Mouse (Mus musculus) lung, embryonic 15.5 days (tissue): Measurements from ENCODE around the gene Dmwd. TPM values are rescaled to one million over a fixed set of nuclear protein-coding genes. Genes with fewer than 3 reads are reported as not detected.

Source experiments
- ATAC-seq: fragments of 200-750 bp; cut with Nextera tagmentation; 2 replicates; pipeline ENCODE4 v1.8.0; 2017; ENCODE audit warnings: moderate number of reproducible peaks, borderline replicate concordance; ENCODE audit not compliant: low FRiP score, low TSS enrichment; ENCODE audit errors: extremely low read depth
- H3K27ac ChIP-seq: fragments of 300-500 bp; sonication (generic); 2 replicates; pipeline ENCODE4 v1.5.1; 2015; ENCODE audit warnings: moderate library complexity, mild to moderate bottlenecking, inconsistent platforms
- H3K27me3 ChIP-seq: fragments of 300-500 bp; sonication (generic); 2 replicates; pipeline ENCODE4 v1.6.1; 2015; ENCODE audit warnings: inconsistent platforms
- H3K36me3 ChIP-seq: fragments of 300-500 bp; sonication (generic); 2 replicates; pipeline ENCODE4 v1.6.1; 2015; ENCODE audit warnings: inconsistent platforms
- H3K4me1 ChIP-seq: fragments of 300-500 bp; sonication (generic); 2 replicates; pipeline ENCODE4 v1.6.1; 2015; ENCODE audit warnings: inconsistent platforms
- H3K4me2 ChIP-seq: fragments of 300-500 bp; sonication (generic); 2 replicates; pipeline ENCODE4 v1.6.1; 2015; ENCODE audit warnings: inconsistent platforms, mild to moderate bottlenecking, moderate library complexity
- H3K4me3 ChIP-seq: fragments of 300-500 bp; sonication (generic); 2 replicates; pipeline ENCODE4 v1.5.1; 2015; ENCODE audit warnings: mild to moderate bottlenecking, inconsistent platforms
- H3K9ac ChIP-seq: fragments of 300-500 bp; sonication (generic); 2 replicates; pipeline ENCODE4 v1.6.1; 2015; ENCODE audit warnings: inconsistent platforms
- H3K9me3 ChIP-seq: fragments of 300-500 bp; sonication (generic); 2 replicates; pipeline ENCODE4 v1.6.1; 2016; ENCODE audit warnings: inconsistent platforms
- WGBS: fragments of 180-500 bp; shearing (Covaris S2); methylation state at CpG from one replicate; pipeline ENCODE4 v1.1.7; 2015; 5-methylcytosine and 5-hydroxymethylcytosine counted together
- polyA plus RNA-seq: library from polyadenylated mRNA; unstranded; fragments of >200 nt; fragmentation: Nextera tagmentation; extraction: Ambion mirVana; gene quantifications from 2 replicates; pipeline ENCODE4 v1.2.1, GENCODE M21; 2015

Gene Dmwd
- 15.9 and 17.1 TPM in 2 replicates for polyA plus RNA-seq

DNA sequence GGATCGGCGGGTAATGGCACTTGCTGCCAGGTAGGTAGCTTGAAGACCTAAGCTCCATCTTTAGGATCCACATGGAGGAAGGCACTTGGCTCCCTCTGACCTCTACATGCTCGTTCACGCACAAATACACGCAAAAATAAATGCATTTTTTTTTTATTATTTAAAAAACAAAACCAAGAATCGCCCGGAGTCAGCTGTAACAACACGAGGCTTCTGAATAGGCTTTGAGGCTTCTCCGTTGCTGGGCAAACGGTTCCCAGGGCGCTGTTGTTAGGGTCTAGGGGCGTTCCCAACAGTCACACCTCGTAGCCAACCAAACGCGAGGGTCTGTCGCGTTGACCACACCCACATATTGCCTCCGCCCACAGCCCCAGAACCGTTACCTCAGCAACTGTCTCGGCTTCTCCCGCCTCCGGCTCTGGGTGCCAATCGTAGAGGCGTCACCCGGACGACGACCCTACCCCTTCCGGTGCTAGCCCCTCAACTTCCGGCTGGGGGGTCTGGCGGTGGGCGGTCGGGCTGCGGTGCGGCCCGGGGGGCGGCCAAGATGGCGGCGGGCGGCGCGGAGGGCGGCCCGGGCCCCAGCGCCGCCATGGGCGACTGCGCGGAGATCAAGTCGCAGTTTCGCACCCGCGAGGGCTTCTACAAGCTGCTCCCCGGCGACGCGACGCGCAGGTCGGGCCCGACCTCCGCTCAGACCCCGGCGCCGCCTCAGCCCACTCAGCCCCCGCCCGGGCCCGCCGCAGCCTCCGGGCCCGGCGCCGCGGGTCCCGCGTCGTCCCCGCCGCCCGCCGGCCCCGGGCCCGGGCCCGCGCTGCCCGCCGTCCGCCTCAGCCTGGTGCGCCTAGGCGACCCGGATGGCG, at the start of gene Dmwd:
Dmwd (plus strand) TSS at position 505 of the 863 bp plus-strand sequence.
- Histone ChIP-seq H3K27ac (peak within 1 kb of the TSS; percentile 88), H3K4me1 (peaks cover 23% of the 10 kb centered on the region), H3K9ac (peak within 1 kb of the TSS; percentile 98), H3K27me3 (no peaks in the 10 kb centered on the region), H3K4me2 (peak within 1 kb of the TSS; percentile 80), H3K9me3 (no peaks in the 10 kb centered on the region), H3K36me3 (peaks cover 32% of the 10 kb centered on the region), H3K4me3 (peak within 1 kb of the TSS; percentile 95)
- WGBS, result 1% methylated on average over 85 of the region's 91 CpGs
- ATAC-seq, result peak; percentile 99

DNA sequence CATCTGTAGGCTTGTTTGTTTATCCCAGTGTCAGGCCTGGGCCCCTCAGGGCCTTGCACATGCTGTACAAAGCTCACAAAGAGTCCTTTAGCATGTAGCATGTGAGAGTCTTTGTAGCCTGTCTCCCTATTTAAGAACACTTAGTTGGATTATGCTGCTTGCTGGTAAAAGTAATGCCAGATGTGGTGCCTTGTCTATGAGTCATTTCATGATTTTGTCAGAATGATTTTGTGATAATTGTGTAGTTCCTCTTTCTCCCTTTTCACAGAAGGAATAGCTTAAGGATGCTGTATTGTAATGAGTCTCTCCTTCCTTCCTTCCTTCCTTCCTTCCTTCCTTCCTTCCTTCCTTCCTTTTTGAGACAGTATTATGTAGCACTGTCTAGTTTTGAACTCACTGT, 48.0 kb upstream of the Dmwd start:
- peaks cover 42% of the 10 kb centered on the region for H3K36me3 ChIP-seq
- peaks cover 24% of the 10 kb centered on the region for H3K4me1 ChIP-seq
- H3K27ac ChIP-seq, result no peak overlapping the region
- peaks cover 9% of the 10 kb centered on the region for H3K27me3 ChIP-seq
- no peak overlapping the region for H3K4me3 ChIP-seq
- H3K9me3 ChIP-seq, result no peaks in the 10 kb centered on the region
- no peak overlapping the region for H3K9ac ChIP-seq
- no peak for ATAC-seq
- no peak overlapping the region for H3K4me2 ChIP-seq

DNA sequence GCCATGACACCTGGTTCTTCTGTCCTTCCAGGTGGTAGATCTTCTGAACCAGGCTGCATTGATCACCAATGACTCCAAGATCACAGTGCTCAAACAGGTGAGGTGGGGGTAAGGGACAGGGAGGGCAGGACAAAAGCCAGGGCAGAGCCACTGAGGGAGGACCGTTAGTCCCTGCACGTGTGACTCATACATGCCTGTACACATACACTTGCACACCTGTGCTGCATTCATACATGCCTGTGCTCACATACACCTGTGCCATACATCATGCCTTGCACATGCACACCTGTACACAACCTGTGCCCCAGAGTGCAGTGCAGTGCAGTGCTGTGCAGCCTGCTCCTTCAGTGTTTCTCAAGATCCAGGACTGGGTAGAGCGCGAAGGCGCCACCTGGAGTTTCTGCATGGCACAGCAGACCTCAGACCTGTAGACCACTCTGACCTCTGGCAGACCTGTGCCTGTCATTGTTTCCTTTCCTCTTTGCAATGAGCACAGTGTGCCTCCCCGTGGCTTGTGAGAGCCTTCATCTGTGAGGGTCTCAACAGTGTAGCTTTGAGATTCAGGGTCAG, 46.9 kb upstream of the Dmwd start:
- Histone ChIP-seq H3K4me3 (no peak overlapping the region), H3K4me2 (no peak overlapping the region), H3K36me3 (peaks cover 49% of the 10 kb centered on the region), H3K9ac (no peak overlapping the region), H3K4me1 (peaks cover 16% of the 10 kb centered on the region), H3K9me3 (no peaks in the 10 kb centered on the region), H3K27ac (no peak overlapping the region), H3K27me3 (no peaks in the 10 kb centered on the region)
- no peak for ATAC-seq
- 60% methylated on average over 6 of the region's 6 CpGs for WGBS

- Histone ChIP-seq H3K4me3 (no peak overlapping the region), H3K27me3 (no peaks in the 10 kb centered on the region), H3K27ac (no peak overlapping the region), H3K36me3 (peaks cover 74% of the 10 kb centered on the region), H3K9ac (no peak overlapping the region), H3K4me1 (no peaks in the 10 kb centered on the region), H3K4me2 (no peak overlapping the region), H3K9me3 (no peaks in the 10 kb centered on the region)
- 73% methylated on average over 4 of the region's 4 CpGs for WGBS
- no peak for ATAC-seq
These were observed 44.4 kb upstream of the Dmwd start for GRCm38 (mm10) chr7:19031641-19032040.

DNA sequence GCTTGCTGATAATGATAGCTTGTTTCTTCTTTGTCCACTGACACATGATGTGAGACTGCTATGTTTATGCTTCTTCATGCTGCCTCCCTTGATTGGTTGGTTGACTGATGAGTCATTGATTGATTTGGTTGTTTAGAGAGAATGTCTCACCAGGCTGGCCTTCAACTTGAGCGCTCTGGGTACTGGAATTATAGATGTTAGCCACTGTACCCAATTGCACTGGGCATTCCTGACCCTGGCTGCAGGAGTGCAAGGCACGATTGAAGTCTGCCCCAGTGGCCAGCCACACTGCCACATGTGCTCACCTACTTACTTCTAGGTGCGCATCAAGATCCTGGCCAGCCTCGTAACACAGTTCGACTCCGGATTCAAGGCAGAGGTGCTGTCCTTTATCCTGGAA, 31.4 kb upstream of the Dmwd start:
- no peak for ATAC-seq

DNA sequence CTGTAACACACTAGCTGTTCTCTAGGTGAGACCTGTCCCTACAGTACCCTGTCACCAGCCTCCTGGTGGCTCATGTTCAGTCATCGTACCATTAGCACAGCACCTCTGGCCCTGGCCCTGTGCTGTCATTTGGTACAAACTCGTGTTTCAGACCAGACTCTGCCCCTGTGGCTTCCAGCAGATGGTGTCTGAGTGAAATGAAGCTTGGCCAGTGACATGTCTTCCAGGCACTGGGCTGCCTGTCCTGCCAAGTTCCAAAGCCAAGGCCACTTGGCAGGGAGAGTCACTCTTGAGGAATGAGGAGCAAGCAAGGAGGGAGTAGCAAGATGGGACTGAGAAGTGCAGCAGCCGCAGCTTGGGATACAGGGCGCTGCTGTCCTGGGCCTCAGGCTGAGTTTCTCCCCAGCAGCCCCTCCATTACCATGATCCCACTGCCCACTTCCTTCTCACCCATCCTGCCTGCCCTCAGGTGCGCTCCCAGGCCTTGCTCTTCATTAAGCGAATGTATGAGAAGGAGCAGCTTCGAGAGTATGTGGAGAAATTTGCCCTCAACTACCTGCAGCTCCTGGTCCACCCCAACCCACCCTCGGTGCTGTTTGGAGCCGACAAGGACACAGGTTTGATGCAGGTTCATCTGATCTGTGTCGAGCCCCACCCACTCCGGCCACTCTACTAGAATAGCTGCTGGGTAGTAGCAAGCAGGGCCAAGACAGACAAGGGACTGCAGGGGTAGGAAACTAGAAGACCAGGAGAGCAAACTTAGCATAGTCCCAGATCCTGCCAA, 29.5 kb upstream of the Dmwd start:
- no peak overlapping the region for H3K9ac ChIP-seq
- 87% methylated on average over 11 of the region's 11 CpGs for WGBS

More for the DNA sequence above, 31.4 kb upstream of the Dmwd start:
- H3K4me2 ChIP-seq, result no peak overlapping the region
- H3K4me3 ChIP-seq, result no peak overlapping the region
- no peak overlapping the region for H3K27ac ChIP-seq
- H3K9me3 ChIP-seq, result no peaks in the 10 kb centered on the region
- no peak overlapping the region for H3K9ac ChIP-seq
- no peaks in the 10 kb centered on the region for H3K27me3 ChIP-seq
- WGBS, result 90% methylated on average over 6 of the region's 6 CpGs
- H3K4me1 ChIP-seq, result no peaks in the 10 kb centered on the region
- H3K36me3 ChIP-seq, result peaks cover 98% of the 10 kb centered on the region

GRCm38 (mm10) chr7:19048006-19048527, 28.0 kb upstream of the Dmwd start:
- H3K9me3 ChIP-seq, result no peaks in the 10 kb centered on the region
- no peak overlapping the region for H3K27ac ChIP-seq
- no peak overlapping the region for H3K4me2 ChIP-seq
- H3K36me3 ChIP-seq, result peaks cover 89% of the 10 kb centered on the region
- 84% methylated on average over 14 of the region's 14 CpGs for WGBS
- no peak for ATAC-seq
- no peaks in the 10 kb centered on the region for H3K27me3 ChIP-seq
- H3K9ac ChIP-seq, result no peak overlapping the region
- H3K4me3 ChIP-seq, result no peak overlapping the region
- no peaks in the 10 kb centered on the region for H3K4me1 ChIP-seq

More for the DNA sequence above, 29.5 kb upstream of the Dmwd start:
- Histone ChIP-seq H3K4me1 (no peaks in the 10 kb centered on the region), H3K9me3 (no peaks in the 10 kb centered on the region), H3K36me3 (peaks cover 98% of the 10 kb centered on the region), H3K27ac (no peak overlapping the region), H3K4me3 (no peak overlapping the region), H3K4me2 (no peak overlapping the region), H3K27me3 (no peaks in the 10 kb centered on the region)
- ATAC-seq, result no peak

- WGBS, result 86% methylated on average over 5 of the region's 5 CpGs
These were observed 26.8 kb upstream of the Dmwd start for GRCm38 (mm10) chr7:19049252-19049651.

DNA sequence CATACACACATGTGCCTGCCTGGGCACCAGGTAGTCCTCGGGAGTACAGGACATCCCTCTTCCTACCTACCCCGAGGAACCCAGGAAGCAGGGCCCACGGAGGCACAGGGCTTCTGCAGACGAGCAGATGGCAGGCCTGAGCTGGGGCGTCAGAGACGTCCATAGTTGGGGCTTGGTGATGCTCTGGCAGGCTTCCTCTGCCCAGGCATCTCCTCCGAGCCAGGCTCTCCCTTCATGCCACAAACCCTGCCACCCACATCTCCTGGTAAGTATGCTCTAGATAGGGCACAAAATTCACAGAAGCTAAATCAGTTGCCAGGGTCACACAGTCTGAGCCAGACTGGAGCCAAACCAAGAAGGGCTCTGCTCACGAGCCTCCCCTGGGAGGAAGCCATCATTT, 25.9 kb upstream of the Dmwd start:
- no peak overlapping the region for H3K4me3 ChIP-seq
- no peak overlapping the region for H3K4me2 ChIP-seq
- no peaks in the 10 kb centered on the region for H3K27me3 ChIP-seq
- H3K36me3 ChIP-seq, result peaks cover 69% of the 10 kb centered on the region
- H3K4me1 ChIP-seq, result no peaks in the 10 kb centered on the region
- ATAC-seq, result no peak
- WGBS, result 84% methylated on average over 8 of the region's 8 CpGs
- H3K9me3 ChIP-seq, result no peaks in the 10 kb centered on the region
- H3K27ac ChIP-seq, result no peak overlapping the region
- H3K9ac ChIP-seq, result no peak overlapping the region

More at GRCm38 (mm10) chr7:19049252-19049651, 26.8 kb upstream of the Dmwd start:
- peaks cover 78% of the 10 kb centered on the region for H3K36me3 ChIP-seq
- no peaks in the 10 kb centered on the region for H3K9me3 ChIP-seq
- no peak overlapping the region for H3K4me3 ChIP-seq
- H3K27ac ChIP-seq, result no peak overlapping the region
- ATAC-seq, result no peak
- H3K27me3 ChIP-seq, result no peaks in the 10 kb centered on the region
- no peaks in the 10 kb centered on the region for H3K4me1 ChIP-seq
- H3K9ac ChIP-seq, result no peak overlapping the region
- no peak overlapping the region for H3K4me2 ChIP-seq

DNA sequence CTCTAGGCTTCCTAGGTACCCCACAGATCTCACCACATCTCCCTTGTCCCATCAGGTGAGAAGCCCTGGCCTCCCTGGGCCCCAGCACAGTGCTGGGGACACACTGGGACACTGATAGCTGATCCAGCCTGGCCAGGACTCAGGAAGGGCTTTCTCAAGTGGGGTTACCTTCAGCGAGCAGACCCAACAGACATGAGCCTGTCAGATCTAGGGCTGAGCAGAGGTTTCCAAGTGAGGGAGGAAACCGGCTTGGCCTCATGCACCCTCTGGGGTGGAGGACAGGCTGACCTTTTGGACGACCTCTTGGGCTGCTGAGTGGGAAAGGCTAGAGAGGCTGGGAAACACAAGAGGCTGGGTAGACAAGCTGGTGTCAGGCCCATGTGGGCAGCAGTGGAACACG, 24.9 kb upstream of the Dmwd start:
- no peak for ATAC-seq
- 59% methylated on average over 4 of the region's 4 CpGs for WGBS
- no peak overlapping the region for H3K4me3 ChIP-seq
- H3K9me3 ChIP-seq, result no peaks in the 10 kb centered on the region
- H3K27ac ChIP-seq, result no peak overlapping the region
- H3K4me1 ChIP-seq, result no peaks in the 10 kb centered on the region
- H3K4me2 ChIP-seq, result no peak overlapping the region
- H3K9ac ChIP-seq, result no peak overlapping the region
- no peaks in the 10 kb centered on the region for H3K27me3 ChIP-seq
- H3K36me3 ChIP-seq, result peaks cover 59% of the 10 kb centered on the region

DNA sequence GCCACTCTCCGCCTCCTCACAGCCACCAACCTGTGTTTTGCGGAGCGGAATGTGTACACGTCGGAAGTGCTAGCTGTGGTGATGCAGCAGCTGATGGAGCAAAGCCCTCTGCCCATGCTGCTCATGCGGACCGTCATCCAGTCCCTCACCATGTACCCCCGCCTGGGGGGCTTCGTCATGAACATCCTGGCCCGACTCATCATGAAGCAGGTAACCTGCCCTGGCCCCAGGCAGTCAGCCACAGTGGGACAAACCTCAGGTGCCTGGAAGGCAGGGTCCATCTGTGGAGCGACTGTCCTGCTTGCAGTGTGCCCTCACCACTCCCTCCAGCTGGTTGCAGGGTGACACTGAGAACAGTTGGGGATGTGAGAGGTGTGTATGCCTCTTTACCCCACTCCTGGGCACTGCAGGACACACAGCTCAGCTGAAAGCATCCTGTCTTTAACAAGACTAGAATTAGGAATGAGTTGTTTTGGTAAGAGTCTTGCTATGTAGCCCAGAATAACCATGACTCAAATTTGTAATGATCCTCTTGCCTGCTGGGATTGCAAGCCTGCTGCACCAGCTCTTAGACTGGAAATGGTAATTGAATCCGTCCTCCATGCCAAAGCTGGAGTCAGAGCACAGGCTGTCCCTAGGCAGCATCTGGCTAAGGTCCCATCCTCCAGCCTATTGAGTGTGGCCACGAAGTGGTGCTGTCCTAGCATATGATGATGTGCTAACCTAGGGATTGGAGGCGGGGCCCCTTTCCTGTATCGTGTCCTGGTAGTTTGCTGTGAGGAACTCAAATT, 23.5 kb upstream of the Dmwd start:
- Histone ChIP-seq H3K4me3 (no peak overlapping the region), H3K4me1 (no peaks in the 10 kb centered on the region), H3K4me2 (no peak overlapping the region), H3K9me3 (no peaks in the 10 kb centered on the region), H3K36me3 (peaks cover 46% of the 10 kb centered on the region), H3K27ac (no peak overlapping the region), H3K9ac (no peak overlapping the region), H3K27me3 (no peaks in the 10 kb centered on the region)
- WGBS, result 85% methylated on average over 15 of the region's 15 CpGs
- ATAC-seq, result no peak
